Mouse (Mus musculus): ENCODE measurements at regions not wholly inside any gene's neighbourhood (a gene's known extent, or its start where the extent isn't known, plus 50 kb on each side); places are given as distances from the start of the nearest gene placed in this dataset.

- DNase-seq = no peak
Measured at GRCm38 (mm10) chr8:10711474-10711873, 296.8 kb downstream of the Irs2 start.

GRCm38 (mm10) chr8:10708509-10708908 is 299.7 kb downstream of the Irs2 start:
- no peak for DNase-seq

DNA sequence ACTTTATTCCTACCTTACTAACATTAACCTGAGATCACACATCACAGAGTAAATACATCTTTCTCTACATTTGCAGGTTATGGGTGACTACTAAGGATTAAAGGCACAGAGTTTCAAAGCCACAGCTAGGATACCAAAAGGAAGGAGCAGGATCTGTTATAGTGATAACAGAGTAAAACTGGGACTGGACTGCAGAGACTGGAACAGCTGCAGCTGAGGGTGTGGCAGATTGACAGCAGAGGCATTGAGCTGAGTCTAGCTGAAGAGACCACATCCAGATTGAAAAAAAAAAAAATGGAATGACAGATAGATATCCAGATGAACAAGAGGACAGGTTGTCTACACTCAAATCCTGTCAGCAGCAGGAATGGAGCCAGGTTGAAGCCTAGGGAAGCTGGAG is 301.1 kb downstream of the Irs2 start:
- DNase-seq = no peak

DNA sequence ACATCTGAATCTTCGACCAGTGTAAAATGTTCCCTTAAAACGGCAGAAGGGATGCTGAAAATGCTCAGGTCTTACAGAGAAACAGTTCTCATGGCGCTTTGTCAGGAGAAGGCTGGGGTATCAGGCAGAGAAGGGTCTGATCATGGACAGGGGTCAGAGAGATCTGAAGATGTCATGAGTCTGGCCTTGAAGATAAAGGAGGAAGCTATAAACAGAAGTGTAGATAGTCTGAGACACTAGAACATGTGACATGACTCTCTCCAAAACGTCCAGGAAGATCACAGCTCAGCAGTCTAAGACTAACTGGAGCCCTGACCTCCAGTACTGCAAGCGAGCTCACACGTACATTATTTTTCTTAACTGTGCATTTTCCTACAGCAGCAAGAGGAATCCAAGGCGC is 302.3 kb downstream of the Irs2 start:
- no peak for DNase-seq

DNA sequence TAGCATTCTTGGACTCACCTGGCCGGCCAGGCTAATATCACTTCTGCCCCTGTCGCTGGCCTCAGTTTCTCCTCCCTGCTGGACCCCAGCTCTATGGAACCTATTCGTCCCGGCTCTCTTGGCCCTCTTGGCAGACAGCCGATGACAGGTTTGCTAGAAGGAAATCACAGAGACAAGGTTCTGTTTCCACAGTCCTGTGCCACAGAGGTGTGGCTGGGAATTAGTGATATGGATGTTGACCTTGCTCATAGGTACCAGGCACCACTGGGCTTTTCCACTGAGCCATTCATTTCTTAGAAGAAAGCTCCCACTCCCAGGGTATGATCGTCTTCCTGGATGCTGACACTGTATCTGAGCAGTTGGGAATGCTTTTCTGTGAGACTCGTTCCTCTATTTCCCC is 305.5 kb downstream of the Irs2 start:
- DNase-seq = no peak

GRCm38 (mm10) chr8:10702248-10702647 is 306.0 kb downstream of the Irs2 start:
- DNase-seq = no peak

- DNase-seq = no peak
Measured at GRCm38 (mm10) chr8:10701648-10702061, 306.6 kb downstream of the Irs2 start.

GRCm38 (mm10) chr8:10701226-10701625 is 307.0 kb downstream of the Irs2 start:
- no peak for DNase-seq

GRCm38 (mm10) chr8:10699669-10700068 is 308.6 kb downstream of the Irs2 start:
- no peak for DNase-seq

DNA sequence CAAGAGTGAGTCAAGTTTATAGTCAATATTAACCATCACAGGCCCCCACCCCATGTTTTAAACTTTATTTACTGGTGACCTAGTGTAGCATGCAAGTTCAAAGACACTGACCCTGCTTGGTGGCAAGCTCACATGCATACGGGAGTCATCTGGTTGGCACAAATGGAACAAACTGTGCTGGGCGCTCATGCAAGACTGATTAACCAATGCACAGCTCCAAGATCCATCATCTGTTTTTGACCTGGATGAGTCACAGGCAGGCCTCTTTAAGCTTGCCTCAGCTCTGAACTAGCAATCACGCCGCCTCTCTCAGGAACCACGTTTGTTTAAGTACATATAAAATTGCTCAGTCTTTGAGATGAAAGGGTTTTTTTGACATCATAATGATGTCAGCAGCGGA is 313.1 kb downstream of the Irs2 start:
- no peak for DNase-seq

DNA sequence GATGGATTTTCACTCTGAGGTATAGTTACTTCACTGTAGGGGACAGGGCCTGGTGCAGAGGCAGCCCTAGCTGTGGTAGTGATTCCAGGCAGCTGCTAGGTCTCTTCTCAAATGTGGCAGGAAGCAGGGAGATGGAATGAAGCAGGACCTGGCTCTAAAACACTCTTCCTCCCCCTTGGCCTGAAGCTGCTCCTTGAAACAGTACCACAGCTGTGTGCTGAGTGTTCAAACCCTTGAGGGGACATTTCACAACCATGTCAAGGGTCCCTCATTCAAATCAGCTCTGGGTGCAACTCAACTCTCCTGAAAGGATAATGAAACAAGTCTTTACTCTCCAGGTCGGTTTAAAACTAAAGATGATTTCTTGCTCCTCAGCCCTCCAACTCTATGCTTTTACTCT is 317.6 kb downstream of the Irs2 start:
- no peak for DNase-seq

DNA sequence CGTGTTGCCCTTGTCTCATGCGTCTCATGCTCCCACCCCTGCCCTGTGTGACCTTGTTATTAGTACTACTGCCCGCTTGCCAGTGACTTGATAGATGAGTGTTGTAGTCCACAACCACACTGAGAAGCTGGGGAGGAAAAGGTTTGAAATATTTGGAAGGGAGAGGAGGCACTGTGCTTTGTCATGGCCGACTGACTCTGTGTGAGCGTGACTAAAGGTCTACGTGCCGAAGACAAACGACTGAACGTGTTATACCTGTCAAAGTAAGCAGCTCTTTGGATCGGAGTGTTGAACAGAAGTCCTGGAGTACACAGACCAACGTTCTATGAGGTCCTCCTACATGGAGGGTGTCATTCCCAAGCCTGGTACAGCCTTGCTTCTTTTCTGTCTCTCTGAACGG is 318.4 kb downstream of the Irs2 start:
- no peak for DNase-seq

DNA sequence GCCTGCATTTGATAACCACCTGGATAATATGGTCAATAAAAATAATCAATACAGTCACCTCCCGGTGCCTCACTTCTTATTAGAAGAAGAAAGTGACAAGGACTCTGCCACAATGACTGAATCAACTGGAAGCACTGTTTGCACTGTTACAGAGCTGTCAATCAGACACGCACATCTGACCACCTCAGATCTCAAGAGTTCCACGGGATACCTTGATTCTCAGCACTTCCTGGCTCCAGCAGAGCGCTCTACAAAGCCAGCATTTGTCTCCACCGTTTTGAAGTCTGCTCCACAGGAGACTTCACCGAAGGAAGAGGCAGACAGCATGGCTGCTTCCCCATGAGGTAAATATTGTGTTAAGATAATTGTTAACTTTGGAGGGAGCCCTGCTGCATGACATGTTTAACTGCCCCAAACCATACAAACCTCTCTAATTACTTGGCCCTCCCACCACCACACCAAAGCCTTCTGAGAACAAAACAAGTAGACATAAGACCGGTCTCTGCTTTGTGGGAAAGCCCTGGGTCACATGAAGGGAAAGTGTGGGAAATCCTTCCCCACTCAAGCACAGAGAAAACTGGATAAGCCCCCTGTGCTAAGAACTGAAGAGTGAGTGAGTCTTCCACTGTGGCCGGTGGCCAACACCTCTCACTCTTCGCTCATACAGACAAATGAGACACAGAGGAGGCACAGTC is 320.2 kb downstream of the Irs2 start:
- DNase-seq = no peak

All from heart, postnatal 4 days (tissue).